Mouse (Mus musculus): ENCODE measurements at regions not wholly inside any gene's neighbourhood (a gene's known extent, or its start where the extent isn't known, plus 50 kb on each side); places are given as distances from the start of the nearest gene placed in this dataset.

GRCm38 (mm10) chr13:19523686-19524085, 96.0 kb downstream of the Epdr1 start:
- H3K27ac ChIP-seq (replicated peaks; ENCODE audit: insufficient read depth, low read depth, low read length): no peak overlapping the region
- H3K79me2 ChIP-seq (ENCODE audit: control insufficient read depth, insufficient read depth, low read length): no peaks in the 10 kb centered on the region
- WGBS: 63% methylated on average over 3 of the region's 3 CpGs
- no peak for DNase-seq (ENCODE audit: extremely low read depth, low read depth, low spot score)
- H3K9ac ChIP-seq (ENCODE audit: low read depth, low read length): no peak overlapping the region
- TF ChIP-seq POLR2A (IDR thresholded peaks at IDR 0.05; ENCODE audit: extremely low read depth, insufficient read depth, low read length) (no peak), CTCF (IDR thresholded peaks at IDR 0.05; ENCODE audit: low read depth, low read length) (no peak)
- no peaks in the 10 kb centered on the region for H3K27me3 ChIP-seq (ENCODE audit: control insufficient read depth, insufficient read depth, low read length)
- no peak overlapping the region for H3K4me3 ChIP-seq (ENCODE audit: insufficient read depth, low read depth, low read length)
- H3K4me1 ChIP-seq (ENCODE audit: control insufficient read depth, insufficient read depth, low read length): no peaks in the 10 kb centered on the region
- H3K36me3 ChIP-seq (ENCODE audit: control insufficient read depth, insufficient read depth, low read length): no peaks in the 10 kb centered on the region

DNA sequence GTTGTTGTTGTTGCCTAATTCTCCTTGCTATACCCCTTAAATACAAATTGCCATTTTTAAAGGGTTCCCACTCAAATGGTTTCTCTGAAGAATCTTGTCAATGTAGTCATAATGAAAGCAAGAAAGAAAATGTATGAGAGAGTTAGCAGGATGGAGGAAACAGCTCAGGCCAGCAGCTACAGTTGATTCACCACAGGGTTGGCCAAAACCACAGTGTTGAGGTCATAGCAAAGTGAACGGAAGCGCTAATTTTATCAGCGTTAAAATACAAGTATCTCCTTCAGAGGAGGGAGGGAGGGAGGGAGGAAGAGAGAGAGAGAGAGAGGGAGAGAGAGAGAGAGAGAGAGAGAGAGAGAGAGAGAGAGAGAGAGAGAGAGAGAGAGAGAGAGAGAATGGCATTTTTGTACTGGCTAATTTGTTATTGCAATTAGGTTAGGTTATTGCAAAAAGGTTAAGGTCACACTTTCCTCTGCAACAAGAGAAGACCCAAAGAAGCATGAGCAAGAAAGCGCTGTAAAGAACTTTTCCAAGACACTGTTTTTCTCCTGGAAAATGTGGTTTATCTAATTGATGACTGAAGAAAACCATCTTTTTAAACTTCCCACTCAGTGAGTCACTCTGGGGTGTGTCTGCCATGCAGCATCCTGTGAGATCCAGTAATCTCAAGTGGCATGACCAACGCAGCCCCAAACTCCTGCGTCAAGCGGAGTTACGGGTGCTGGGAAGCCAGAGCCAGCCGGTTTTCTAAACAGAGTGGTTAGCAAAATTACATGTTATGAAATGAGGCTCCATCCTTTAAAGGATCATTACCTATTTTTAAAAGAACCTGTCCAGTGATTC, 101.6 kb downstream of the Epdr1 start:
- TF ChIP-seq CTCF (IDR thresholded peaks at IDR 0.05; ENCODE audit: low read depth, low read length) (no peak), POLR2A (IDR thresholded peaks at IDR 0.05; ENCODE audit: extremely low read depth, insufficient read depth, low read length) (no peak)
- DNase-seq (ENCODE audit: extremely low read depth, low read depth, low spot score): no peak
- Histone ChIP-seq H3K27ac (replicated peaks; ENCODE audit: insufficient read depth, low read depth, low read length) (no peak overlapping the region), H3K79me2 (ENCODE audit: control insufficient read depth, insufficient read depth, low read length) (no peaks in the 10 kb centered on the region), H3K4me1 (ENCODE audit: control insufficient read depth, insufficient read depth, low read length) (no peaks in the 10 kb centered on the region), H3K9ac (ENCODE audit: low read depth, low read length) (no peak overlapping the region), H3K36me3 (ENCODE audit: control insufficient read depth, insufficient read depth, low read length) (no peaks in the 10 kb centered on the region), H3K27me3 (ENCODE audit: control insufficient read depth, insufficient read depth, low read length) (no peaks in the 10 kb centered on the region), H3K4me3 (ENCODE audit: insufficient read depth, low read depth, low read length) (no peak overlapping the region)
- 93% methylated on average over 9 of the region's 9 CpGs for WGBS

- no peaks in the 10 kb centered on the region for H3K79me2 ChIP-seq (ENCODE audit: control insufficient read depth, insufficient read depth, low read length)
- H3K4me3 ChIP-seq (ENCODE audit: insufficient read depth, low read depth, low read length): no peak overlapping the region
- H3K9ac ChIP-seq (ENCODE audit: low read depth, low read length): no peak overlapping the region
- H3K4me1 ChIP-seq (ENCODE audit: control insufficient read depth, insufficient read depth, low read length): no peaks in the 10 kb centered on the region
- WGBS: 54% methylated on average over 3 of the region's 3 CpGs
- TF ChIP-seq CTCF (IDR thresholded peaks at IDR 0.05; ENCODE audit: low read depth, low read length) (no peak), POLR2A (IDR thresholded peaks at IDR 0.05; ENCODE audit: extremely low read depth, insufficient read depth, low read length) (no peak)
- DNase-seq (ENCODE audit: extremely low read depth, low read depth, low spot score): no peak
- no peaks in the 10 kb centered on the region for H3K27me3 ChIP-seq (ENCODE audit: control insufficient read depth, insufficient read depth, low read length)
- no peak overlapping the region for H3K27ac ChIP-seq (replicated peaks; ENCODE audit: insufficient read depth, low read depth, low read length)
- H3K36me3 ChIP-seq (ENCODE audit: control insufficient read depth, insufficient read depth, low read length): no peaks in the 10 kb centered on the region
These were observed 104.7 kb downstream of the Epdr1 start for GRCm38 (mm10) chr13:19514844-19515555.

- no peak for TF ChIP-seq CTCF (IDR thresholded peaks at IDR 0.05; ENCODE audit: low read depth, low read length)
- no peak for TF ChIP-seq POLR2A (IDR thresholded peaks at IDR 0.05; ENCODE audit: extremely low read depth, insufficient read depth, low read length)
- Histone ChIP-seq H3K79me2 (ENCODE audit: control insufficient read depth, insufficient read depth, low read length) (no peaks in the 10 kb centered on the region), H3K27me3 (ENCODE audit: control insufficient read depth, insufficient read depth, low read length) (no peaks in the 10 kb centered on the region), H3K4me1 (ENCODE audit: control insufficient read depth, insufficient read depth, low read length) (peaks cover 3% of the 10 kb centered on the region), H3K4me3 (ENCODE audit: insufficient read depth, low read depth, low read length) (no peak overlapping the region), H3K9ac (ENCODE audit: low read depth, low read length) (no peak overlapping the region), H3K36me3 (ENCODE audit: control insufficient read depth, insufficient read depth, low read length) (no peaks in the 10 kb centered on the region), H3K27ac (replicated peaks; ENCODE audit: insufficient read depth, low read depth, low read length) (no peak overlapping the region)
- no peak for DNase-seq (ENCODE audit: extremely low read depth, low read depth, low spot score)
- WGBS: 11% methylated on average over 3 of the region's 3 CpGs
These were observed 110.9 kb upstream of the Stard3nl start for GRCm38 (mm10) chr13:19506543-19506942.

DNA sequence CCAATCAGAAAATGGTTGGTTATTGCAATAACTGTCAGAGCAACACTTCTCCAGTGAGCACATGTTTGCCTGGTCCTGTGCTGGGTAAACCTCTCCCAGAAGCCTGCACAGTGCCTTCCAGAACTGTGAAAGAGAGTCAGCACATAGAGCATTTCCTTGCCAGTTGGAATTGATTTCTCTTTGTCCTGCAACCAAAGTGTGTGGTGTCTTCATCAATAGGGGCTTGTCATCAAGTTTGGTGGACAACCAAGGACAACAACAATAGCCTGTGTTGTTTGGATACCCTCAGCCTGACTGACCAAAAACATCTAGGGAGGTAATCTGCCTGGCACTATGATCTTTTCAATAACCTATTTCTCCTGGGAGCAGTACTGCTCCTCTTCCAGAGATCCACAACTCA, 108.6 kb upstream of the Stard3nl start:
- no peak for DNase-seq (ENCODE audit: extremely low read depth, low read depth, low spot score)
- TF ChIP-seq CTCF (IDR thresholded peaks at IDR 0.05; ENCODE audit: low read depth, low read length) (no peak), POLR2A (IDR thresholded peaks at IDR 0.05; ENCODE audit: extremely low read depth, insufficient read depth, low read length) (no peak)
- Histone ChIP-seq H3K36me3 (ENCODE audit: control insufficient read depth, insufficient read depth, low read length) (no peaks in the 10 kb centered on the region), H3K9ac (ENCODE audit: low read depth, low read length) (no peak overlapping the region), H3K4me3 (ENCODE audit: insufficient read depth, low read depth, low read length) (no peak overlapping the region), H3K27me3 (ENCODE audit: control insufficient read depth, insufficient read depth, low read length) (no peaks in the 10 kb centered on the region), H3K4me1 (ENCODE audit: control insufficient read depth, insufficient read depth, low read length) (peaks cover 3% of the 10 kb centered on the region), H3K27ac (replicated peaks; ENCODE audit: insufficient read depth, low read depth, low read length) (no peak overlapping the region), H3K79me2 (ENCODE audit: control insufficient read depth, insufficient read depth, low read length) (no peaks in the 10 kb centered on the region)

- WGBS: 75% methylated on average over 3 of the region's 3 CpGs
- TF ChIP-seq CTCF (IDR thresholded peaks at IDR 0.05; ENCODE audit: low read depth, low read length) (no peak), POLR2A (IDR thresholded peaks at IDR 0.05; ENCODE audit: extremely low read depth, insufficient read depth, low read length) (no peak)
These were observed 86.6 kb upstream of the Stard3nl start for GRCm38 (mm10) chr13:19482198-19482597.

More at GRCm38 (mm10) chr13:19482198-19482597, 86.6 kb upstream of the Stard3nl start:
- H3K4me1 ChIP-seq (ENCODE audit: control insufficient read depth, insufficient read depth, low read length): no peaks in the 10 kb centered on the region
- no peaks in the 10 kb centered on the region for H3K36me3 ChIP-seq (ENCODE audit: control insufficient read depth, insufficient read depth, low read length)
- H3K4me3 ChIP-seq (ENCODE audit: insufficient read depth, low read depth, low read length): no peak overlapping the region
- no peak for DNase-seq (ENCODE audit: extremely low read depth, low read depth, low spot score)
- H3K79me2 ChIP-seq (ENCODE audit: control insufficient read depth, insufficient read depth, low read length): no peaks in the 10 kb centered on the region
- no peak overlapping the region for H3K27ac ChIP-seq (replicated peaks; ENCODE audit: insufficient read depth, low read depth, low read length)
- H3K27me3 ChIP-seq (ENCODE audit: control insufficient read depth, insufficient read depth, low read length): no peaks in the 10 kb centered on the region
- H3K9ac ChIP-seq (ENCODE audit: low read depth, low read length): no peak overlapping the region

All from liver, adult 2 months (tissue).